Mouse (Mus musculus): ENCODE measurements around the gene Dgcr8. TPM values are rescaled to one million over a fixed set of nuclear protein-coding genes. Genes with fewer than 3 reads are reported as not detected.
"Not testable (repeated sequence)": the region's sequence is repeated elsewhere in the genome, so short reads cannot be mapped to it uniquely, and the experiment has no call there.

The Dgcr8 gene
- polyA plus RNA-seq (2021), result 24.2 TPM

- DNase-seq (ENCODE audit: low read depth, low spot score), result peak; percentile 68
- peak; percentile 98 for ATAC-seq
- no peaks in the 10 kb centered on the region for H3K27me3 ChIP-seq
- in situ Hi-C loops (cut with MboI; ENCODE audit: low pct_unique_long_range_greater_than_20kb), result no loop called here
- ChIA-PET POLR2A (no interaction called here), CTCF (no interaction called here)
- TF ChIP-seq CTCF (IDR thresholded peaks at IDR 0.05), result no peak
Observed at GRCm38 (mm10) chr16:18289067-18289588, at the start of gene Dgcr8. TSS of gene Dgcr8 (minus strand) at chr16:18289246.

GRCm38 (mm10) chr16:18337261-18337660, 48.2 kb upstream of the Dgcr8 start:
- in situ Hi-C loops (cut with MboI; ENCODE audit: low pct_unique_long_range_greater_than_20kb), result no loop called here
- ChIA-PET POLR2A (no interaction called here), CTCF (no interaction called here)
- DNase-seq (ENCODE audit: low read depth, low spot score), result no peak
- ATAC-seq, result no peak
- no peaks in the 10 kb centered on the region for H3K27me3 ChIP-seq
- no peak for TF ChIP-seq CTCF (IDR thresholded peaks at IDR 0.05)

GRCm38 (mm10) chr16:18335981-18336380, 46.9 kb upstream of the Dgcr8 start:
- CTCF ChIA-PET, result no interaction called here
- in situ Hi-C loops (cut with MboI; ENCODE audit: low pct_unique_long_range_greater_than_20kb), result no loop called here
- no peak for DNase-seq (ENCODE audit: low read depth, low spot score)
- POLR2A ChIA-PET, result no interaction called here
- no peaks in the 10 kb centered on the region for H3K27me3 ChIP-seq
- TF ChIP-seq CTCF (IDR thresholded peaks at IDR 0.05), result no peak
- no peak for ATAC-seq

- POLR2A ChIA-PET, result no interaction called here
- DNase-seq (ENCODE audit: low read depth, low spot score), result no peak
- no peak for TF ChIP-seq CTCF (IDR thresholded peaks at IDR 0.05)
Observed at GRCm38 (mm10) chr16:18333976-18334375, 44.9 kb upstream of the Dgcr8 start.

GRCm38 (mm10) chr16:18328524-18328923, 39.5 kb upstream of the Dgcr8 start:
- ChIA-PET CTCF (no interaction called here), POLR2A (no interaction called here)
- H3K27me3 ChIP-seq, result no peaks in the 10 kb centered on the region
- DNase-seq (ENCODE audit: low read depth, low spot score) (no peak), ATAC-seq (no peak)
- in situ Hi-C loops (cut with MboI; ENCODE audit: low pct_unique_long_range_greater_than_20kb), result no loop called here
- TF ChIP-seq CTCF (IDR thresholded peaks at IDR 0.05), result no peak

More at GRCm38 (mm10) chr16:18333976-18334375, 44.9 kb upstream of the Dgcr8 start:
- no peaks in the 10 kb centered on the region for H3K27me3 ChIP-seq
- CTCF ChIA-PET, result interaction anchor here (1.5 kb wide), 1 partner anchor 284 kb away, joined by 3 read pairs; no protein-coding TSS in a partner anchor
- ATAC-seq, result no peak
- in situ Hi-C loops (cut with MboI; ENCODE audit: low pct_unique_long_range_greater_than_20kb), result no loop called here

- no peak for TF ChIP-seq CTCF (IDR thresholded peaks at IDR 0.05)
- H3K27me3 ChIP-seq, result no peaks in the 10 kb centered on the region
- in situ Hi-C loops (cut with MboI; ENCODE audit: low pct_unique_long_range_greater_than_20kb), result no loop called here
- CTCF ChIA-PET, result no interaction called here
- no peak for ATAC-seq
- POLR2A ChIA-PET, result no interaction called here
- no peak for DNase-seq (ENCODE audit: low read depth, low spot score)
Observed at GRCm38 (mm10) chr16:18327936-18328335, 38.9 kb upstream of the Dgcr8 start.

GRCm38 (mm10) chr16:18325741-18326140, 36.7 kb upstream of the Dgcr8 start:
- no peak for ATAC-seq
- in situ Hi-C loops (cut with MboI; ENCODE audit: low pct_unique_long_range_greater_than_20kb), result no loop called here
- no peaks in the 10 kb centered on the region for H3K27me3 ChIP-seq
- POLR2A ChIA-PET, result no interaction called here
- TF ChIP-seq CTCF (IDR thresholded peaks at IDR 0.05), result no peak
- CTCF ChIA-PET, result interaction anchor here (1.5 to 2.1 kb wide), 2 partner anchors 20 to 21 kb away, joined by 3 to 4 read pairs; no protein-coding TSS in a partner anchor
- DNase-seq (ENCODE audit: low read depth, low spot score), result no peak

GRCm38 (mm10) chr16:18324031-18324430, 35.0 kb upstream of the Dgcr8 start:
- no peaks in the 10 kb centered on the region for H3K27me3 ChIP-seq
- ChIA-PET CTCF (no interaction called here), POLR2A (no interaction called here)
- ATAC-seq (no peak), DNase-seq (ENCODE audit: low read depth, low spot score) (no peak)
- in situ Hi-C loops (cut with MboI; ENCODE audit: low pct_unique_long_range_greater_than_20kb), result no loop called here
- no peak for TF ChIP-seq CTCF (IDR thresholded peaks at IDR 0.05)

GRCm38 (mm10) chr16:18323460-18323859, 34.4 kb upstream of the Dgcr8 start:
- TF ChIP-seq CTCF (IDR thresholded peaks at IDR 0.05), result no peak
- ChIA-PET POLR2A (no interaction called here), CTCF (interaction anchor here (1.4 kb wide), 1 partner anchor 10 kb away, joined by 4 read pairs; no protein-coding TSS in a partner anchor)
- no peak for DNase-seq (ENCODE audit: low read depth, low spot score)
- in situ Hi-C loops (cut with MboI; ENCODE audit: low pct_unique_long_range_greater_than_20kb), result no loop called here
- no peaks in the 10 kb centered on the region for H3K27me3 ChIP-seq
- ATAC-seq, result no peak

GRCm38 (mm10) chr16:18321443-18321842, 32.4 kb upstream of the Dgcr8 start:
- in situ Hi-C loops (cut with MboI; ENCODE audit: low pct_unique_long_range_greater_than_20kb), result no loop called here
- no peaks in the 10 kb centered on the region for H3K27me3 ChIP-seq
- no peak for ATAC-seq
- DNase-seq (ENCODE audit: low read depth, low spot score), result no peak
- POLR2A ChIA-PET, result no interaction called here
- CTCF ChIA-PET, result no interaction called here
- no peak for TF ChIP-seq CTCF (IDR thresholded peaks at IDR 0.05)

GRCm38 (mm10) chr16:18318992-18319391, 29.9 kb upstream of the Dgcr8 start:
- in situ Hi-C loops (cut with MboI; ENCODE audit: low pct_unique_long_range_greater_than_20kb), result no loop called here

GRCm38 (mm10) chr16:18308159-18308558, 19.1 kb upstream of the Dgcr8 start:
- H3K27me3 ChIP-seq, result no peaks in the 10 kb centered on the region
- ATAC-seq (no peak), DNase-seq (ENCODE audit: low read depth, low spot score) (no peak)
- TF ChIP-seq CTCF (IDR thresholded peaks at IDR 0.05), result no peak
- ChIA-PET POLR2A (no interaction called here), CTCF (no interaction called here)
- in situ Hi-C loops (cut with MboI; ENCODE audit: low pct_unique_long_range_greater_than_20kb), result no loop called here

More at GRCm38 (mm10) chr16:18318992-18319391, 29.9 kb upstream of the Dgcr8 start:
- no peak for ATAC-seq
- CTCF ChIA-PET, result interaction anchor here (1.2 kb wide), 1 partner anchor 51 kb away, joined by 3 read pairs; no protein-coding TSS in a partner anchor
- H3K27me3 ChIP-seq, result no peaks in the 10 kb centered on the region
- no peak for TF ChIP-seq CTCF (IDR thresholded peaks at IDR 0.05)
- POLR2A ChIA-PET, result interaction anchor here (0.5 kb wide), 1 partner anchor 57 kb away, joined by 4 read pairs; no protein-coding TSS in a partner anchor
- DNase-seq (ENCODE audit: low read depth, low spot score), result no peak

GRCm38 (mm10) chr16:18289614-18290013, 568 bp upstream of the Dgcr8 start:
- CTCF ChIA-PET; DNase-seq (ENCODE audit: low read depth, low spot score); H3K27me3 ChIP-seq; ATAC-seq; in situ Hi-C loops (cut with MboI; ENCODE audit: low pct_unique_long_range_greater_than_20kb); POLR2A ChIA-PET: not testable (repeated sequence)
